In genomic region chr8:95390312-95390711, GRCm38 (mm10) we compare ENCODE assay signal across 17 mouse cellular contexts. TPM values are rescaled to one million over a fixed set of nuclear protein-coding genes. Genes with fewer than 3 reads are reported as not detected.
A peak's percentile ranks its signal among the peaks of the same experiment; 100 is the strongest.
DNase-seq lines count a peak whose midpoint lies in the region; ATAC-seq lines count a peak whose summit lies in the region.
"Had no signal": no experiment of that assay in that cellular context is flagged by ENCODE, and none has a peak within 500 bp of the region (broad histone marks: within the 10 kb centered on the region; RNA-seq: fewer than 3 reads in every experiment).

No protein-coding gene starts in this region.

- no peak for DNase-seq in heart, postnatal 14 days
- peak; percentile 46 for DNase-seq in CD4-positive helper T cell, adult 2 months (ENCODE audit: low read depth, low spot score)
- peak; percentile 67 for DNase-seq in thymus, postnatal 0 days (ENCODE audit: low spot score)
- DNase-seq in spleen, adult 18-20 months, result no peak
- DNase-seq: adrenal gland, postnatal 10 days; cerebellum, adult 8-10 months; embryo, embryonic 11 days; kidney, adult 18-20 months; liver, embryonic 13.5 days; lung, postnatal 14 days had no signal

- no peak overlapping the region for H3K4me2 ChIP-seq in heart, embryonic 15.5 days
- no peak overlapping the region for H3K4me2 ChIP-seq in intestine, embryonic 15.5 days (replicated peaks)
- H3K4me2 ChIP-seq in forebrain, embryonic 13.5 days, result no peak overlapping the region
- H3K4me2 ChIP-seq: forebrain, embryonic 15.5 days; hindbrain, embryonic 12.5 days; liver, embryonic 13.5 days; midbrain, embryonic 13.5 days had no signal

- no peaks in the 10 kb centered on the region for H3K36me3 ChIP-seq in heart, embryonic 15.5 days
- no peaks in the 10 kb centered on the region for H3K36me3 ChIP-seq in intestine, embryonic 15.5 days
- H3K36me3 ChIP-seq in forebrain, embryonic 13.5 days (ENCODE audit: poor library complexity, severe bottlenecking), result no peaks in the 10 kb centered on the region
- H3K36me3 ChIP-seq: forebrain, embryonic 15.5 days; hindbrain, embryonic 12.5 days; liver, embryonic 13.5 days; midbrain, embryonic 13.5 days had no signal

- H3K27me3 ChIP-seq in heart, embryonic 15.5 days, result no peaks in the 10 kb centered on the region
- no peaks in the 10 kb centered on the region for H3K27me3 ChIP-seq in intestine, embryonic 15.5 days (replicated peaks)
- H3K27me3 ChIP-seq in forebrain, embryonic 13.5 days, result no peaks in the 10 kb centered on the region
- H3K27me3 ChIP-seq: forebrain, embryonic 15.5 days; hindbrain, embryonic 12.5 days; liver, embryonic 13.5 days; midbrain, embryonic 13.5 days had no signal

- intact Hi-C loops in heart, postnatal 14 days (cut with DNase I), result loop anchor here (5.0 kb wide), 2 partner anchors 37 to 38 kb away; partner anchors contain the start of gene Mmp15

- no peaks in the 10 kb centered on the region for H3K9me3 ChIP-seq in heart, embryonic 15.5 days (replicated peaks)
- H3K9me3 ChIP-seq in intestine, embryonic 15.5 days, result no peaks in the 10 kb centered on the region
- 0 out of 2 replicates have a peak, but pooled peaks cover 1% of the 10 kb centered on the region for H3K9me3 ChIP-seq in forebrain, embryonic 13.5 days (replicated peaks)
- H3K9me3 ChIP-seq: forebrain, embryonic 15.5 days; hindbrain, embryonic 12.5 days; liver, embryonic 13.5 days; midbrain, embryonic 13.5 days had no signal

- 0 out of 2 replicates have a peak overlapping the region, but pooled peaks have one; percentile 3 for H3K27ac ChIP-seq in heart, embryonic 15.5 days
- H3K27ac ChIP-seq in intestine, embryonic 15.5 days, result no peak overlapping the region
- no peak overlapping the region for H3K27ac ChIP-seq in forebrain, embryonic 13.5 days
- H3K27ac ChIP-seq: forebrain, embryonic 15.5 days; hindbrain, embryonic 12.5 days; liver, embryonic 13.5 days; midbrain, embryonic 13.5 days had no signal

- no peak for ATAC-seq in heart, embryonic 15.5 days (replicated peaks; ENCODE audit: insufficient number of reproducible peaks, insufficient read depth, low FRiP score, low read depth)
- ATAC-seq in hematopoietic stem cell, adult 5-6 weeks (replicated peaks in 1 of 2; ENCODE audit: insufficient read depth in 1 of 2, low FRiP score in 2 of 2, low TSS enrichment in 1 of 2, low read depth in 1 of 2, poor library complexity in 2 of 2, severe bottlenecking in 2 of 2), result peak; percentile 30 to 34; a peak in 2 of 4 replicates
- ATAC-seq in intestine, embryonic 15.5 days, result no peak
- no peak for ATAC-seq in forebrain, embryonic 13.5 days
- ATAC-seq: forebrain, embryonic 15.5 days; midbrain, embryonic 13.5 days had no signal

- H3K9ac ChIP-seq in heart, embryonic 15.5 days, result no peak overlapping the region
- no peak overlapping the region for H3K9ac ChIP-seq in intestine, embryonic 15.5 days
- H3K9ac ChIP-seq in forebrain, embryonic 13.5 days, result no peak overlapping the region
- H3K9ac ChIP-seq: forebrain, embryonic 15.5 days; hindbrain, embryonic 12.5 days; liver, embryonic 13.5 days; midbrain, embryonic 13.5 days had no signal

- 33% methylated on average over 4 of the region's 4 CpGs for WGBS in heart, embryonic 15.5 days
- WGBS in intestine, embryonic 15.5 days, result 39% methylated on average over 4 of the region's 4 CpGs
- WGBS in forebrain, embryonic 13.5 days, result 81% methylated on average over 4 of the region's 4 CpGs

- no peak overlapping the region for H3K4me3 ChIP-seq in heart, embryonic 15.5 days
- H3K4me3 ChIP-seq in intestine, embryonic 15.5 days (replicated peaks), result no peak overlapping the region
- no peak overlapping the region for H3K4me3 ChIP-seq in forebrain, embryonic 13.5 days
- H3K4me3 ChIP-seq: forebrain, embryonic 15.5 days; hindbrain, embryonic 12.5 days; liver, embryonic 13.5 days; midbrain, embryonic 13.5 days had no signal

- peaks cover 17% of the 10 kb centered on the region for H3K4me1 ChIP-seq in heart, embryonic 15.5 days (replicated peaks)
- peaks cover 5% of the 10 kb centered on the region for H3K4me1 ChIP-seq in intestine, embryonic 15.5 days (replicated peaks)
- no peaks in the 10 kb centered on the region for H3K4me1 ChIP-seq in forebrain, embryonic 13.5 days
- H3K4me1 ChIP-seq: forebrain, embryonic 15.5 days had no signal

RNA-seq across cellular contexts. Expression of gene Mmp15, which starts 38.2 kb away (rescaled TPM):
- polyA plus RNA-seq in heart, embryonic 15.5 days (2015; fragmentation: Nextera tagmentation; extraction: Ambion mirVana), result 35.2 and 42.8 TPM in 2 replicates
- 10 to 100 TPM; 90.2 to 99.0 TPM for total RNA-seq in heart, postnatal 14 days (2021)
- 0.94 and 1.6 TPM in 2 replicates for total RNA-seq in hematopoietic stem cell, adult 5-6 weeks (2017)
- 4.0 and 4.5 TPM in 2 replicates for polyA plus RNA-seq in thymus, postnatal 0 days (2015; fragmentation: Nextera tagmentation; extraction: Ambion mirVana)
- 13.8 and 14.8 TPM in 2 replicates for polyA plus RNA-seq in intestine, embryonic 15.5 days (2015; fragmentation: Nextera tagmentation; extraction: Ambion mirVana)
- polyA plus RNA-seq in forebrain, embryonic 13.5 days (2015; fragmentation: Nextera tagmentation; extraction: Ambion mirVana), result 10.9 and 11.2 TPM in 2 replicates

RNA-seq across cellular contexts. Expression of gene Cfap20, which starts 44.4 kb away (rescaled TPM):
- 146 and 147 TPM in 2 replicates for polyA plus RNA-seq in heart, embryonic 15.5 days (2015; fragmentation: Nextera tagmentation; extraction: Ambion mirVana)
- total RNA-seq in heart, postnatal 14 days (2021), result 10 to 100 TPM; 32.9 to 38.7 TPM
- total RNA-seq in hematopoietic stem cell, adult 5-6 weeks (2017), result 83.4 and 115 TPM in 2 replicates
- 94.4 and 104 TPM in 2 replicates for polyA plus RNA-seq in thymus, postnatal 0 days (2015; fragmentation: Nextera tagmentation; extraction: Ambion mirVana)
- polyA plus RNA-seq in intestine, embryonic 15.5 days (2015; fragmentation: Nextera tagmentation; extraction: Ambion mirVana), result 114 and 123 TPM in 2 replicates
- 144 and 148 TPM in 2 replicates for polyA plus RNA-seq in forebrain, embryonic 13.5 days (2015; fragmentation: Nextera tagmentation; extraction: Ambion mirVana)

RNA-seq across cellular contexts. Expression of gene Usb1, which starts 58.2 kb away (rescaled TPM):
- polyA plus RNA-seq in heart, embryonic 15.5 days (2015; fragmentation: Nextera tagmentation; extraction: Ambion mirVana), result 26.7 and 32.0 TPM in 2 replicates
- total RNA-seq in heart, postnatal 14 days (2021), result 10 to 100 TPM; 18.6 TPM
- total RNA-seq in hematopoietic stem cell, adult 5-6 weeks (2017), result 21.8 and 22.5 TPM in 2 replicates
- polyA plus RNA-seq in thymus, postnatal 0 days (2015; fragmentation: Nextera tagmentation; extraction: Ambion mirVana), result 34.1 and 35.8 TPM in 2 replicates
- 40.1 and 41.2 TPM in 2 replicates for polyA plus RNA-seq in intestine, embryonic 15.5 days (2015; fragmentation: Nextera tagmentation; extraction: Ambion mirVana)
- polyA plus RNA-seq in forebrain, embryonic 13.5 days (2015; fragmentation: Nextera tagmentation; extraction: Ambion mirVana), result 43.7 and 45.8 TPM in 2 replicates

RNA-seq across cellular contexts. Expression of gene Zfp319, which starts 58.6 kb away (rescaled TPM):
- polyA plus RNA-seq in heart, embryonic 15.5 days (2015; fragmentation: Nextera tagmentation; extraction: Ambion mirVana), result 4.9 and 7.3 TPM in 2 replicates
- 10 to 100 TPM; 11.6 to 11.9 TPM for total RNA-seq in heart, postnatal 14 days (2021)
- total RNA-seq in hematopoietic stem cell, adult 5-6 weeks (2017), result 4.4 TPM in 2 replicates
- polyA plus RNA-seq in thymus, postnatal 0 days (2015; fragmentation: Nextera tagmentation; extraction: Ambion mirVana), result 6.6 and 6.7 TPM in 2 replicates
- polyA plus RNA-seq in intestine, embryonic 15.5 days (2015; fragmentation: Nextera tagmentation; extraction: Ambion mirVana), result 5.7 and 5.9 TPM in 2 replicates
- polyA plus RNA-seq in forebrain, embryonic 13.5 days (2015; fragmentation: Nextera tagmentation; extraction: Ambion mirVana), result 15.3 and 16.0 TPM in 2 replicates

Comparison
In these comparisons a context has a peak if more than half of its experiments do, and no peak if none do; other contexts are left out.
1. ATAC-seq: peak in hematopoietic stem cell, adult 5-6 weeks (2 of 2); none in heart, embryonic 15.5 days (single experiment), intestine, embryonic 15.5 days (single experiment) and forebrain, embryonic 13.5 days (single experiment).
2. DNase-seq: peak in CD4-positive helper T cell, adult 2 months (single experiment) and thymus, postnatal 0 days (single experiment); none in heart, postnatal 14 days (0 of 2) and spleen, adult 18-20 months (0 of 2).